Mouse (Mus musculus) MEL (cell line): ENCODE results near the gene Mex3a.

ENCODE experiments used
- CTCF ChIP-seq, 3 experiments: IDR thresholded peaks in 2 of 3; conservative IDR thresholded peaks in 1 of 3; 2 replicates each; pipeline ENCODE4 v1.5.1; 2011 to 2012; ENCODE audit warnings: low read length in 3 of 3, low read depth in 2 of 3, mild to moderate bottlenecking in 2 of 3, improper control_type of control experiment in 1 of 3, inconsistent platforms in 1 of 3, mixed read lengths in 1 of 3, moderate library complexity in 1 of 3; ENCODE audit not compliant: control insufficient read depth in 1 of 3, insufficient read depth in 1 of 3, poor library complexity in 1 of 3, severe bottlenecking in 1 of 3
- E2F4 ChIP-seq: IDR thresholded peaks from 2 replicates; pipeline ENCODE4 v1.6.1; 2011; ENCODE audit warnings: low read depth, low read length, improper control_type of control experiment, borderline replicate concordance
- MYB ChIP-seq: IDR thresholded peaks from 2 replicates; pipeline ENCODE4 v1.6.1; 2011; ENCODE audit warnings: mild to moderate bottlenecking, low read depth, low read length, improper control_type of control experiment
- POLR2A ChIP-seq, 2 experiments: IDR thresholded peaks; 2 replicates each; pipeline ENCODE4 v1.6.1; 2011 to 2012; ENCODE audit warnings: low read length in 2 of 2, mild to moderate bottlenecking in 2 of 2, control low read depth in 1 of 2, improper control_type of control experiment in 1 of 2, low read depth in 1 of 2, moderate library complexity in 1 of 2; ENCODE audit not compliant: control insufficient read depth in 1 of 2, insufficient read depth in 1 of 2, poor library complexity in 1 of 2
- RAD21 ChIP-seq: IDR thresholded peaks from 2 replicates; pipeline ENCODE4 v1.6.1; 2011; ENCODE audit warnings: mild to moderate bottlenecking, low read depth, low read length, improper control_type of control experiment
- SIN3A ChIP-seq: IDR thresholded peaks from 2 replicates; pipeline ENCODE4 v1.6.1; 2012; ENCODE audit warnings: low read length, improper control_type of control experiment, inconsistent platforms

- TF ChIP-seq CTCF (IDR thresholded peaks at IDR 0.05 in 2 of 3, conservative IDR thresholded peaks at IDR 0.05 in 1 of 3; ENCODE audit: control insufficient read depth in 1 of 3, insufficient read depth in 1 of 3, low read depth in 2 of 3, low read length in 3 of 3, poor library complexity in 1 of 3, severe bottlenecking in 1 of 3) (no peak), MYB (no peak), RAD21 (no peak), POLR2A (IDR thresholded peaks at IDR 0.05; ENCODE audit: control insufficient read depth in 1 of 2, insufficient read depth in 1 of 2, low read depth in 1 of 2, low read length in 2 of 2, poor library complexity in 1 of 2) (peak in 1 of 2 experiments; percentile 46; a peak in 1 of 4 replicates), E2F4 (no peak), SIN3A (peak; percentile 84)
Observed at GRCm38 (mm10) chr3:88501366-88502030, 30.7 kb upstream of the Mex3a start.
